Mouse (Mus musculus) megakaryocyte, embryonic 14.5 days (primary cell): ENCODE data around the gene Gm5134.

Source experiments
- FLI1 ChIP-seq: IDR thresholded peaks from 2 replicates; pipeline ENCODE4 v1.6.1; 2012; ENCODE audit warnings: low read length, inconsistent platforms, mixed read lengths
- GATA1 ChIP-seq: IDR thresholded peaks from 3 replicates; pipeline ENCODE4 v1.6.1; 2012; ENCODE audit warnings: mixed read lengths, low read length, inconsistent platforms, borderline replicate concordance

- TF ChIP-seq FLI1 (no peak), GATA1 (no peak)
These were observed 78.8 kb downstream of the Gm5134 start for GRCm38 (mm10) chr10:76033119-76033455.
